Mouse (Mus musculus) thymus, postnatal 25 days (tissue): ENCODE data around the gene 3110001I22Rik.

Source experiments
- DNase-seq: peaks from one replicate; pipeline ENCODE4 v3.0.0; 2022

Gene 3110001I22Rik

GRCm38 (mm10) chr16:13727811-13728335, 56.1 kb downstream of the 3110001I22Rik start:
- DNase-seq: no peak
